Mouse (Mus musculus): ENCODE measurements around the gene Acacb. TPM values are rescaled to one million over a fixed set of nuclear protein-coding genes. Genes with fewer than 3 reads are reported as not detected.

Acacb gene
- polyA plus RNA-seq, 1 experiment from 2014 or later, result 3.2 TPM

- H3K27ac ChIP-seq (ENCODE audit: low read length), result no peak overlapping the region
- H3K9ac ChIP-seq (ENCODE audit: low read length), result no peak overlapping the region
- WGBS, result 77% methylated on average over 13 of the region's 13 CpGs
- no peaks in the 10 kb centered on the region for H3K27me3 ChIP-seq (ENCODE audit: control insufficient read depth, insufficient read depth, low read length)
- no peak overlapping the region for H3K4me2 ChIP-seq (ENCODE audit: low read depth, low read length)
- no peak for ATAC-seq (ENCODE audit: insufficient read depth, low FRiP score)
- no peak overlapping the region for H3K4me3 ChIP-seq (replicated peaks; ENCODE audit: low read length)
- no peaks in the 10 kb centered on the region for H3K36me3 ChIP-seq (ENCODE audit: control insufficient read depth, insufficient read depth, low read length)
- no peaks in the 10 kb centered on the region for H3K9me3 ChIP-seq (replicated peaks; ENCODE audit: control insufficient read depth, low read length)
- H3K4me1 ChIP-seq (ENCODE audit: control insufficient read depth, insufficient read depth, low read length), result no peaks in the 10 kb centered on the region
Measured at GRCm38 (mm10) chr5:114284604-114285397, 138.5 kb downstream of the Acacb start.

- Histone ChIP-seq H3K9me3 (replicated peaks; ENCODE audit: control insufficient read depth, low read length) (no peaks in the 10 kb centered on the region), H3K36me3 (ENCODE audit: control insufficient read depth, insufficient read depth, low read length) (no peaks in the 10 kb centered on the region), H3K4me1 (ENCODE audit: control insufficient read depth, insufficient read depth, low read length) (no peaks in the 10 kb centered on the region), H3K4me2 (ENCODE audit: low read depth, low read length) (no peak overlapping the region), H3K27me3 (ENCODE audit: control insufficient read depth, insufficient read depth, low read length) (no peaks in the 10 kb centered on the region), H3K4me3 (replicated peaks; ENCODE audit: low read length) (no peak overlapping the region), H3K9ac (ENCODE audit: low read length) (no peak overlapping the region), H3K27ac (ENCODE audit: low read length) (no peak overlapping the region)
- no peak for ATAC-seq (ENCODE audit: insufficient read depth, low FRiP score)
- WGBS, result 83% methylated on average over 3 of the region's 3 CpGs
Measured at GRCm38 (mm10) chr5:114285398-114285700, 139.0 kb downstream of the Acacb start.

- H3K9ac ChIP-seq (ENCODE audit: low read length), result no peak overlapping the region
- ATAC-seq (ENCODE audit: insufficient read depth, low FRiP score), result no peak
- 72% methylated on average over 4 of the region's 4 CpGs for WGBS
- H3K9me3 ChIP-seq (replicated peaks; ENCODE audit: control insufficient read depth, low read length), result no peaks in the 10 kb centered on the region
- no peak overlapping the region for H3K4me3 ChIP-seq (replicated peaks; ENCODE audit: low read length)
- H3K27me3 ChIP-seq (ENCODE audit: control insufficient read depth, insufficient read depth, low read length), result no peaks in the 10 kb centered on the region
- H3K4me1 ChIP-seq (ENCODE audit: control insufficient read depth, insufficient read depth, low read length), result no peaks in the 10 kb centered on the region
- no peaks in the 10 kb centered on the region for H3K36me3 ChIP-seq (ENCODE audit: control insufficient read depth, insufficient read depth, low read length)
- H3K4me2 ChIP-seq (ENCODE audit: low read depth, low read length), result no peak overlapping the region
- no peak overlapping the region for H3K27ac ChIP-seq (ENCODE audit: low read length)
Measured at GRCm38 (mm10) chr5:114286102-114286501, 139.8 kb downstream of the Acacb start.

- Histone ChIP-seq H3K4me3 (replicated peaks; ENCODE audit: low read length) (no peak overlapping the region), H3K27ac (ENCODE audit: low read length) (no peak overlapping the region), H3K36me3 (ENCODE audit: control insufficient read depth, insufficient read depth, low read length) (no peaks in the 10 kb centered on the region), H3K27me3 (ENCODE audit: control insufficient read depth, insufficient read depth, low read length) (no peaks in the 10 kb centered on the region), H3K9ac (ENCODE audit: low read length) (no peak overlapping the region; the same call in 1 of the 2 replicates), H3K4me2 (ENCODE audit: low read depth, low read length) (no peak overlapping the region), H3K9me3 (replicated peaks; ENCODE audit: control insufficient read depth, low read length) (no peaks in the 10 kb centered on the region), H3K4me1 (ENCODE audit: control insufficient read depth, insufficient read depth, low read length) (no peaks in the 10 kb centered on the region)
- no peak for ATAC-seq (ENCODE audit: insufficient read depth, low FRiP score)
- WGBS, result 65% methylated on average over 16 of the region's 16 CpGs
Measured at GRCm38 (mm10) chr5:114286872-114287571, 140.7 kb downstream of the Acacb start.

- no peaks in the 10 kb centered on the region for H3K4me1 ChIP-seq (ENCODE audit: control insufficient read depth, insufficient read depth, low read length)
- WGBS, result 85% methylated on average over 5 of the region's 5 CpGs
- H3K36me3 ChIP-seq (ENCODE audit: control insufficient read depth, insufficient read depth, low read length), result no peaks in the 10 kb centered on the region
- H3K9ac ChIP-seq (ENCODE audit: low read length), result no peak overlapping the region
- no peaks in the 10 kb centered on the region for H3K9me3 ChIP-seq (replicated peaks; ENCODE audit: control insufficient read depth, low read length)
- ATAC-seq (ENCODE audit: insufficient read depth, low FRiP score), result no peak
- H3K4me2 ChIP-seq (ENCODE audit: low read depth, low read length), result no peak overlapping the region
- H3K27ac ChIP-seq (ENCODE audit: low read length), result no peak overlapping the region
- no peaks in the 10 kb centered on the region for H3K27me3 ChIP-seq (ENCODE audit: control insufficient read depth, insufficient read depth, low read length)
- no peak overlapping the region for H3K4me3 ChIP-seq (replicated peaks; ENCODE audit: low read length)
Measured at GRCm38 (mm10) chr5:114288396-114288795, 142.1 kb downstream of the Acacb start.

GRCm38 (mm10) chr5:114288874-114289273 lies 142.5 kb downstream of the Acacb start, which contains the start of gene Myo1h:
Myo1h (plus strand) TSS chr5:114289166.
- H3K4me2 ChIP-seq (ENCODE audit: low read depth, low read length), result no peak within 1 kb of the TSS
- no peak within 1 kb of the TSS for H3K4me3 ChIP-seq (replicated peaks; ENCODE audit: low read length)
- no peak for ATAC-seq (ENCODE audit: insufficient read depth, low FRiP score)
- WGBS, result 33% methylated on average over 13 of the region's 13 CpGs
- H3K36me3 ChIP-seq (ENCODE audit: control insufficient read depth, insufficient read depth, low read length), result no peaks in the 10 kb centered on the region
- no peaks in the 10 kb centered on the region for H3K27me3 ChIP-seq (ENCODE audit: control insufficient read depth, insufficient read depth, low read length)
- H3K27ac ChIP-seq (ENCODE audit: low read length), result no peak within 1 kb of the TSS
- H3K9me3 ChIP-seq (replicated peaks; ENCODE audit: control insufficient read depth, low read length), result no peaks in the 10 kb centered on the region
- H3K4me1 ChIP-seq (ENCODE audit: control insufficient read depth, insufficient read depth, low read length), result no peaks in the 10 kb centered on the region
- no peak within 1 kb of the TSS for H3K9ac ChIP-seq (ENCODE audit: low read length)

GRCm38 (mm10) chr5:114290004-114290403 lies 143.7 kb downstream of the Acacb start:
- no peaks in the 10 kb centered on the region for H3K36me3 ChIP-seq (ENCODE audit: control insufficient read depth, insufficient read depth, low read length)
- no peaks in the 10 kb centered on the region for H3K27me3 ChIP-seq (ENCODE audit: control insufficient read depth, insufficient read depth, low read length)
- no peak overlapping the region for H3K9ac ChIP-seq (ENCODE audit: low read length)
- no peak overlapping the region for H3K4me3 ChIP-seq (replicated peaks; ENCODE audit: low read length)
- ATAC-seq (ENCODE audit: insufficient read depth, low FRiP score), result no peak
- H3K4me1 ChIP-seq (ENCODE audit: control insufficient read depth, insufficient read depth, low read length), result no peaks in the 10 kb centered on the region
- no peak overlapping the region for H3K27ac ChIP-seq (ENCODE audit: low read length)
- H3K4me2 ChIP-seq (ENCODE audit: low read depth, low read length), result no peak overlapping the region
- WGBS, result 65% methylated on average over 3 of the region's 3 CpGs
- H3K9me3 ChIP-seq (replicated peaks; ENCODE audit: control insufficient read depth, low read length), result no peaks in the 10 kb centered on the region

- Histone ChIP-seq H3K36me3 (ENCODE audit: control insufficient read depth, insufficient read depth, low read length) (no peaks in the 10 kb centered on the region), H3K9me3 (replicated peaks; ENCODE audit: control insufficient read depth, low read length) (no peaks in the 10 kb centered on the region), H3K4me3 (replicated peaks; ENCODE audit: low read length) (no peak overlapping the region), H3K27me3 (ENCODE audit: control insufficient read depth, insufficient read depth, low read length) (no peaks in the 10 kb centered on the region), H3K27ac (ENCODE audit: low read length) (no peak overlapping the region), H3K4me1 (ENCODE audit: control insufficient read depth, insufficient read depth, low read length) (peaks cover 4% of the 10 kb centered on the region; the same call in 1 of the 2 replicates), H3K9ac (ENCODE audit: low read length) (0 out of 2 replicates have a peak overlapping the region, but pooled peaks have one; percentile 23), H3K4me2 (ENCODE audit: low read depth, low read length) (0 out of 2 replicates have a peak overlapping the region, but pooled peaks have one; percentile 14)
- whole genome bisulfite sequencing, result 29% methylated on average over 22 of the region's 22 CpGs
- no peak for ATAC-seq (ENCODE audit: insufficient read depth, low FRiP score)
Measured at GRCm38 (mm10) chr5:114296693-114297631, 150.6 kb downstream of the Acacb start.
